Mouse (Mus musculus): ENCODE results near the gene Cntnap2. TPM values are rescaled to one million over a fixed set of nuclear protein-coding genes. Genes with fewer than 3 reads are reported as not detected.

Cntnap2 gene
- polyA plus RNA-seq, 1 experiment from 2014 or later, result 4.7 TPM

DNA sequence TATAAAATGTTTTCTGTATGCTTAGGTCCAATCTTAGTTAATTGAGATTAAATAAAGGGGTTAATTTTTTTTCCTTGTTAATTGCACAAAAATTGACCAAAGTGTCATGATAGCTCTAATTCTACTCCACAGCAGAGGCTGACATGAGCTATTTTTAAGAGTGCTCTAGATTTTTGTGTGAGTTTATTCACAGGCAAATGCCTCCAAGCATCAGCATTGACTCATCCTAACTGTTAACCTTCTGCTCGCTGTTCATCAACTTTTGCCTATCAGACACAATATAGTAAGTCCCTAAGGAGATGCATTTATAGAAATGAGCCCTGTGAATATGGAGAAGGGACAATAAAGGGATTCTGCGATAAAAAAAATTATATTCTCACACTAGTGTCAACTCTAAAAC lies 1138.1 kb downstream of the Cntnap2 start:
- no peaks in the 10 kb centered on the region for H3K27me3 ChIP-seq
- no peaks in the 10 kb centered on the region for H3K4me1 ChIP-seq
- no peak overlapping the region for H3K4me3 ChIP-seq
- no peaks in the 10 kb centered on the region for H3K36me3 ChIP-seq
- no peak overlapping the region for H3K27ac ChIP-seq
- no peak overlapping the region for H3K9ac ChIP-seq
- H3K4me2 ChIP-seq (replicated peaks), result no peak overlapping the region
- no peaks in the 10 kb centered on the region for H3K9me3 ChIP-seq
- ATAC-seq (ENCODE audit: low FRiP score, low read depth), result no peak
- WGBS, result 88% methylated on average over 2 of the region's 2 CpGs

GRCm38 (mm10) chr6:46201828-46202227 lies 1142.7 kb downstream of the Cntnap2 start:
- Histone ChIP-seq H3K36me3 (no peaks in the 10 kb centered on the region), H3K4me2 (replicated peaks) (no peak overlapping the region), H3K27ac (no peak overlapping the region), H3K4me1 (no peaks in the 10 kb centered on the region), H3K9ac (no peak overlapping the region), H3K9me3 (no peaks in the 10 kb centered on the region), H3K27me3 (no peaks in the 10 kb centered on the region), H3K4me3 (no peak overlapping the region)
- 71% methylated on average over 4 of the region's 4 CpGs for WGBS
- ATAC-seq (ENCODE audit: low FRiP score, low read depth), result no peak

DNA sequence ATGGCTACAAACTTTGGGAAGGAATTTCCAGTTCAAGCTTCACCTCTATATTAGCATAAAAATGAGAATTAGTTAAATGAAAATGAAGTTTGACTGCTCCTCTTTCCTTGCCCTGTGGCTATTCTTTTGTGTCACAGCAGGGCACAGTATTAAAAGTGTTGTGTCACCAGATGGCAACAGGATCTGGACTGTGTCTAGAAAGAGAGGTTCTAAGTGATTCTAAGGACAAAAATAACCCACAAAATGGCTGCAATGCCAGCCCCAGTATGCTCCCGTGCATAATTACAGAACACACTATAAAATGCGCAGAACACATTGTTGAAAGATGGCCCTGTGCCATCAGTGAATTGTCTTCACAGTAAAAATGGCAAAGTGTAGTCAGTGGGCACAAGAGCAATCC lies 1146.4 kb downstream of the Cntnap2 start:
- WGBS, result 66% methylated on average over 2 of the region's 2 CpGs
- Histone ChIP-seq H3K27me3 (no peaks in the 10 kb centered on the region), H3K27ac (no peak overlapping the region), H3K4me1 (no peaks in the 10 kb centered on the region), H3K4me3 (no peak overlapping the region), H3K9ac (no peak overlapping the region), H3K4me2 (replicated peaks) (no peak overlapping the region), H3K9me3 (no peaks in the 10 kb centered on the region), H3K36me3 (no peaks in the 10 kb centered on the region)
- ATAC-seq (ENCODE audit: low FRiP score, low read depth), result no peak

DNA sequence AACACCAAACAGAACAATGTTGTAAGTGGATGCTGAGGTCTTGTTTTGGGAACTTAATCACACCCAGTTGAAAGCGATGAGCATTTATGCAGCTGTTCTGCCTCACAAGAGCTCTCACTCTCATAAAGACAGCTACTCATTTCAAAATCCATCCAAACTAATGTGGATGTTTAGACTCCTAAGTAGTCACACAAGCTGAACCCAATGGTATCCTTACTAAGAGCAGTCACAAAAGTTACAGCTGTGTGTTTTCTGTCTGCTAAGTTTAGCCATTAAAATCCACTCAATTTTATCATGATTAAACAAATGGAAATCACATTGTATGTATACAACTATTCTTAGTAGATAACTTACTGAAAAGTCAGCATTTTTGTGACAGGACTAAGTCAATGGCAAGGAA lies 1173.7 kb downstream of the Cntnap2 start:
- no peak overlapping the region for H3K27ac ChIP-seq
- no peaks in the 10 kb centered on the region for H3K27me3 ChIP-seq
- ATAC-seq (ENCODE audit: low FRiP score, low read depth), result no peak
- H3K4me1 ChIP-seq, result no peaks in the 10 kb centered on the region
- H3K9me3 ChIP-seq, result no peaks in the 10 kb centered on the region
- no peak overlapping the region for H3K4me2 ChIP-seq (replicated peaks)
- 94% methylated on average over 1 of the region's 1 CpGs for WGBS
- no peak overlapping the region for H3K4me3 ChIP-seq
- no peak overlapping the region for H3K9ac ChIP-seq
- no peaks in the 10 kb centered on the region for H3K36me3 ChIP-seq

- 56% methylated on average over 2 of the region's 2 CpGs for WGBS
- no peaks in the 10 kb centered on the region for H3K4me1 ChIP-seq
- no peak for ATAC-seq (ENCODE audit: low FRiP score, low read depth)
- no peak overlapping the region for H3K4me3 ChIP-seq
- no peak overlapping the region for H3K9ac ChIP-seq
- H3K27ac ChIP-seq, result no peak overlapping the region
- H3K36me3 ChIP-seq, result no peaks in the 10 kb centered on the region
- no peaks in the 10 kb centered on the region for H3K27me3 ChIP-seq
- H3K9me3 ChIP-seq, result no peaks in the 10 kb centered on the region
- no peak overlapping the region for H3K4me2 ChIP-seq (replicated peaks)
These were observed 1181.2 kb downstream of the Cntnap2 start for GRCm38 (mm10) chr6:46240349-46240748.

GRCm38 (mm10) chr6:46263171-46263570 lies 1204.0 kb downstream of the Cntnap2 start:
- no peak for ATAC-seq (ENCODE audit: low FRiP score, low read depth)
- WGBS, result 39% methylated on average over 1 of the region's 1 CpGs
- no peak overlapping the region for H3K4me3 ChIP-seq
- no peak overlapping the region for H3K4me2 ChIP-seq (replicated peaks)
- no peak overlapping the region for H3K9ac ChIP-seq
- no peaks in the 10 kb centered on the region for H3K27me3 ChIP-seq
- H3K27ac ChIP-seq, result no peak overlapping the region
- no peaks in the 10 kb centered on the region for H3K36me3 ChIP-seq
- H3K4me1 ChIP-seq, result no peaks in the 10 kb centered on the region
- H3K9me3 ChIP-seq, result no peaks in the 10 kb centered on the region

DNA sequence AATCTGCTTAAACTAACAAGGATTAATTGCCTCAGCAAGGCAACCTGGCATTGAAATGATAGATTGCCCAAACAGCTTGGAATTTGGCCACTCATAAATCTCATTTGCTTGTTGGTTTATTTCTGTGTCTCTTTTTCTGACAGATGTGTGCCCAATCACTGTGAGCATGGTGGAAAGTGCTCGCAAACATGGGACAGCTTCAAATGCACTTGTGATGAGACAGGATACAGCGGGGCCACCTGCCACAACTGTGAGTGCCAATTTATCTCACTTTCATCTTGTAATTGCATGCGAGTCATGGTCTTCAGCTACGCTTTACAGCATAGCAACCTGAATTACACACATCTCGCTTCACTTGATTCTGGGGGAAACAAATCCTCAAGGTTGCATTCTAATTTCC lies 1287.8 kb downstream of the Cntnap2 start:
- no peaks in the 10 kb centered on the region for H3K27me3 ChIP-seq
- ATAC-seq (ENCODE audit: low FRiP score, low read depth), result no peak

GRCm38 (mm10) chr6:46361091-46361490 lies 1301.9 kb downstream of the Cntnap2 start:
- no peak overlapping the region for H3K4me2 ChIP-seq (replicated peaks)
- no peak for ATAC-seq (ENCODE audit: low FRiP score, low read depth)
- H3K9ac ChIP-seq, result no peak overlapping the region
- no peaks in the 10 kb centered on the region for H3K36me3 ChIP-seq
- H3K4me3 ChIP-seq, result no peak overlapping the region
- no peak overlapping the region for H3K27ac ChIP-seq
- WGBS, result 95% methylated on average over 2 of the region's 2 CpGs
- no peaks in the 10 kb centered on the region for H3K4me1 ChIP-seq
- H3K9me3 ChIP-seq, result no peaks in the 10 kb centered on the region
- H3K27me3 ChIP-seq, result no peaks in the 10 kb centered on the region

More for the DNA sequence above, 1287.8 kb downstream of the Cntnap2 start:
- Histone ChIP-seq H3K4me3 (no peak overlapping the region), H3K27ac (no peak overlapping the region), H3K4me1 (no peaks in the 10 kb centered on the region), H3K36me3 (no peaks in the 10 kb centered on the region), H3K9ac (no peak overlapping the region), H3K9me3 (no peaks in the 10 kb centered on the region), H3K4me2 (replicated peaks) (no peak overlapping the region)
- WGBS, result 64% methylated on average over 5 of the region's 5 CpGs

DNA sequence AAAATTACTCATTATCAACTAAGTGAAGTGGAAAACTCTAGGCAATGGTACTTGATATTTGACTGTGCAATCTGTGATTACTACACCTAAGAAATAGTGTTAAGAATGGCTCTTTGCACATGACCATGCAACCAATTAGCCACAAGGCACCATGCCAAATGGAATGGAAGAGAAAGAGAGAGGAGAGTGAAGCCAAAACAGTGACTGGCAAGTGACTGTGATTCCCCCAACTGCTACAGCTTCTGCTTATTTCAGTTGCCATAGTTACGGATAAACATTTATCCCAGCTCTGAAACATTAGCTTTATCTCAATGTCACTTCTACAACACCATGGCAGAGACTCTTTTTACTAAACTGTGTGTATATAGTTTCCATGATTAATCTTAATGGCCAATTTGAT lies 1303.0 kb downstream of the Cntnap2 start:
- no peaks in the 10 kb centered on the region for H3K27me3 ChIP-seq
- no peaks in the 10 kb centered on the region for H3K4me1 ChIP-seq
- no peaks in the 10 kb centered on the region for H3K36me3 ChIP-seq
- ATAC-seq (ENCODE audit: low FRiP score, low read depth), result no peak
- no peak overlapping the region for H3K4me2 ChIP-seq (replicated peaks)
- 97% methylated on average over 1 of the region's 1 CpGs for WGBS
- no peaks in the 10 kb centered on the region for H3K9me3 ChIP-seq
- H3K27ac ChIP-seq, result no peak overlapping the region
- H3K9ac ChIP-seq, result no peak overlapping the region
- H3K4me3 ChIP-seq, result no peak overlapping the region

DNA sequence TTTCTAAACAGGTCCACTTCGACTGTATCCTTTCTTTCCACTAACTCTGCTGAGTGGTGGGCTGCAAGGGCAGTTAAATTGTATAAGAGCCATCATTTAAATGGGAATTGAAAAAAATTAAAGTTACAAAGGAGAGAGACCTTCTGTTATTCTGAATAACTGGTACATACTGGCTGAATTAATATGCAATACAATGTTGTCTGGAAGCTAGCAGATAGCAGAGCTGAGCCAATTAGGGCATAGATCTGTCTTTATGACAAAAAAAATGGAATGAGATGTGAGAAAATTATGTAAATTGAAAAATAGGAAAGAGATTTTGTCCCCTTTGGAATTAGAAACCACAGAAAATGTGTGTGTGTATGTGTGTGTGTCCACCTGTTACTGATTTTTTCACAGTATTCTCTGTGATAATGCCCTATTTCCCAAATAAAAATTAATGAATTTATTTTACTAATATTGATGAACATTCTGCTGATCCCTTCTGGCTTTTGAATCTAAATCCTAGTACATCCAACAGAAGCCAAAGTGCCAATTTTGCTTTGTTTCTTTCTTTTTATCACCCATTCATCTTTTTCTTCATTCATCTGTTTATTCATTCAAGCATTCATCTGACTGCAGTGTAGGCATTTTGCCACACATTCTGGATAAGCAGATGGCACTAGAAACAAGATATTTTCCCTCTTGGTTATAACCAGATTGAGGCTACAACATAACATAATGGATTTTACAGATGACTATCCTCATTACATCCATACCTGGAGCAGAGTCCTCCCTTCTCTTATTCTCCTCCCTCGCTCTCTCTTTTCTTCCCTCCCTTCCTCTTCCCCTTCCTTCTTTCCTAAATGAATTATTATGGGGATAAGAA lies 1339.8 kb downstream of the Cntnap2 start:
- no peak overlapping the region for H3K27ac ChIP-seq
- 67% methylated on average over 2 of the region's 2 CpGs for WGBS
- ATAC-seq (ENCODE audit: low FRiP score, low read depth), result no peak

GRCm38 (mm10) chr6:46414154-46414553 lies 1355.0 kb downstream of the Cntnap2 start:
- Histone ChIP-seq H3K9me3 (no peaks in the 10 kb centered on the region), H3K4me2 (replicated peaks) (no peak overlapping the region), H3K36me3 (no peaks in the 10 kb centered on the region), H3K9ac (no peak overlapping the region), H3K4me3 (no peak overlapping the region), H3K27me3 (no peaks in the 10 kb centered on the region), H3K27ac (no peak overlapping the region), H3K4me1 (0 out of 2 replicates have a peak, but pooled peaks cover 2% of the 10 kb centered on the region)
- ATAC-seq (ENCODE audit: low FRiP score, low read depth), result no peak

More for the DNA sequence above, 1339.8 kb downstream of the Cntnap2 start:
- H3K9me3 ChIP-seq, result no peaks in the 10 kb centered on the region
- no peak overlapping the region for H3K9ac ChIP-seq
- H3K4me1 ChIP-seq, result no peaks in the 10 kb centered on the region
- no peaks in the 10 kb centered on the region for H3K27me3 ChIP-seq
- no peak overlapping the region for H3K4me3 ChIP-seq
- H3K36me3 ChIP-seq, result no peaks in the 10 kb centered on the region
- H3K4me2 ChIP-seq (replicated peaks), result no peak overlapping the region

- H3K27ac ChIP-seq, result no peak overlapping the region
- H3K36me3 ChIP-seq, result no peaks in the 10 kb centered on the region
- H3K9ac ChIP-seq, result no peak overlapping the region
- no peak for ATAC-seq (ENCODE audit: low FRiP score, low read depth)
- no peaks in the 10 kb centered on the region for H3K9me3 ChIP-seq
- H3K4me1 ChIP-seq, result 0 out of 2 replicates have a peak, but pooled peaks cover 2% of the 10 kb centered on the region
- no peaks in the 10 kb centered on the region for H3K27me3 ChIP-seq
- H3K4me3 ChIP-seq, result no peak overlapping the region
- no peak overlapping the region for H3K4me2 ChIP-seq (replicated peaks)
- 60% methylated on average over 4 of the region's 4 CpGs for WGBS
These were observed 1355.4 kb downstream of the Cntnap2 start for GRCm38 (mm10) chr6:46414562-46414961.

GRCm38 (mm10) chr6:46419827-46420226 lies 1360.7 kb downstream of the Cntnap2 start:
- Histone ChIP-seq H3K4me1 (no peaks in the 10 kb centered on the region), H3K27me3 (no peaks in the 10 kb centered on the region), H3K9me3 (no peaks in the 10 kb centered on the region), H3K36me3 (no peaks in the 10 kb centered on the region), H3K9ac (no peak overlapping the region), H3K4me3 (no peak overlapping the region), H3K27ac (no peak overlapping the region), H3K4me2 (replicated peaks) (no peak overlapping the region)
- ATAC-seq (ENCODE audit: low FRiP score, low read depth), result no peak
